In the genomic region with DNA sequence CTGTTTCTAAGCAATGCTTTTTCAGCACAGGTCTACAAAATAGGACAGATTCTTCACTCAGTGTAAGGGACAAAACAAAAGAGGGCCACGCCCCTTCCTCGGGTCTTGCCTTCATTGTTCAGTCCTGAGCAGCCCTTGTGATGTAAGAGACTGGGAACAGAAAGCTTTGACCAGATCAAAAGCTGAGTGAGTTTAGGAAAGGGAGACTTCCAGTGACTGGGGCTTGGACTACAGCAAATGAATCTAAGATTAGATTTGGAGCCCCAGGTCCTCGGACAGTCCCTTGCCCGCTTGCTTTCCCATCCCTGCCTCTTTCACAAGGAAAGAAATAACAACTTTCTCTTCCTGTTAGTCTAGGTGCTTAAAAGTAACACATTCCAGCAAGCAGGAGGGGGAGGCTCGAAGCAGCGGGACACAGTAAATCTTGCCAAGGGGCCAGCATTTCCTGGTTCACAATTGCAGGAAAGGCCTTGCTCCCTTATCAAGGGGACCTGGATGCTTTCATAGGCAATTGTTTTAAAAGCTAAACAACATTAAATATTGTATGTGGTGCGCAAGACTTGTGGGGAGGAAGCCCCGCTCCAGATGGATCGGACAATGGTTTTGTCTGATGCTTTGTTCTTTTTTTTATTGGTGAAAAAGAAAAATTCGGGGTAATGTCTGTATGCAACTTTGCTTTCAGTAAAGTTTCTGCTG, we compare ENCODE assay signal across 9 mouse cellular contexts.
DNase-seq lines count a peak whose midpoint lies in the region; ATAC-seq and TF ChIP-seq lines count a peak whose summit lies in the region.
"Had no signal": no experiment of that assay in that cellular context is flagged by ENCODE, and none has a peak within 500 bp of the region (broad histone marks: within the 10 kb centered on the region; RNA-seq: fewer than 3 reads in every experiment).

No protein-coding gene starts in this region.

- intact Hi-C loops in heart, postnatal 14 days (cut with DNase I): loop anchor here (1.0 to 5.0 kb wide), 3 partner anchors 218 to 334 kb away; partner anchors contain the start of gene Fat4

- no peaks in the 10 kb centered on the region for H3K36me3 ChIP-seq in embryonic facial prominence, embryonic 12.5 days
- H3K36me3 ChIP-seq in limb, embryonic 11.5 days (ENCODE audit: control insufficient read depth, insufficient read depth, low read length): no peaks in the 10 kb centered on the region
- H3K36me3 ChIP-seq in myocyte (ENCODE audit: control insufficient read depth, insufficient read depth): no peaks in the 10 kb centered on the region

- TF ChIP-seq POLR2A in myocyte (IDR thresholded peaks at IDR 0.05; ENCODE audit: insufficient read length, low read depth): no peak

- H3K4me2 ChIP-seq in embryonic facial prominence, embryonic 12.5 days (replicated peaks): no peak overlapping the region
- no peak overlapping the region for H3K4me2 ChIP-seq in limb, embryonic 11.5 days (ENCODE audit: low read depth, severe bottlenecking)
- H3K4me2 ChIP-seq in myocyte (ENCODE audit: low read depth): peak overlapping the region; percentile 2

- H3K79me2 ChIP-seq in myocyte (ENCODE audit: control insufficient read depth, insufficient read depth): no peaks in the 10 kb centered on the region

- DNase-seq in adipocyte (ENCODE audit: low spot score): peak; percentile 7
- DNase-seq in heart, postnatal 14 days: peak; percentile 46 to 55
- peak; percentile 40 for DNase-seq in limb, embryonic 11.5 days (ENCODE audit: low spot score)
- DNase-seq in urinary bladder, postnatal 10 days (ENCODE audit: low spot score): no peak
- no peak for DNase-seq in right cerebral cortex, postnatal 4 days
- no peak for DNase-seq in urinary bladder, postnatal 4 days (ENCODE audit: low spot score in 2 of 2)

- no peak overlapping the region for H3K4me3 ChIP-seq in embryonic facial prominence, embryonic 12.5 days
- H3K4me3 ChIP-seq in limb, embryonic 11.5 days (ENCODE audit: low read depth, low read length): no peak overlapping the region
- H3K4me3 ChIP-seq in myocyte: no peak overlapping the region

- 38% methylated on average over 10 of the region's 10 CpGs for WGBS in embryonic facial prominence, embryonic 12.5 days
- 47% methylated on average over 10 of the region's 10 CpGs for WGBS in limb, embryonic 11.5 days

- H3K9me3 ChIP-seq in embryonic facial prominence, embryonic 12.5 days: no peaks in the 10 kb centered on the region
- no peaks in the 10 kb centered on the region for H3K9me3 ChIP-seq in limb, embryonic 11.5 days (ENCODE audit: control insufficient read depth, low read length)

- H3K27me3 ChIP-seq in embryonic facial prominence, embryonic 12.5 days: no peaks in the 10 kb centered on the region
- H3K27me3 ChIP-seq in limb, embryonic 11.5 days (ENCODE audit: control insufficient read depth, insufficient read depth, low read length): no peaks in the 10 kb centered on the region
- H3K27me3 ChIP-seq in myocyte (ENCODE audit: control insufficient read depth, insufficient read depth, insufficient read length): no peaks in the 10 kb centered on the region

- H3K4me1 ChIP-seq in embryonic facial prominence, embryonic 12.5 days: no peaks in the 10 kb centered on the region
- 0 out of 2 replicates have a peak, but pooled peaks cover 4% of the 10 kb centered on the region for H3K4me1 ChIP-seq in limb, embryonic 11.5 days (ENCODE audit: control insufficient read depth, insufficient read depth, low read length)

- no peak overlapping the region for H3K9ac ChIP-seq in embryonic facial prominence, embryonic 12.5 days
- no peak overlapping the region for H3K9ac ChIP-seq in limb, embryonic 11.5 days (ENCODE audit: low read length)

- H3ac ChIP-seq in myocyte (ENCODE audit: control insufficient read depth, insufficient read length): no peak overlapping the region

- H3K27ac ChIP-seq in embryonic facial prominence, embryonic 12.5 days: no peak overlapping the region
- 0 out of 2 replicates have a peak overlapping the region, but pooled peaks have one; percentile 0 for H3K27ac ChIP-seq in limb, embryonic 11.5 days (replicated peaks; ENCODE audit: low read depth, low read length)
- H3K27ac ChIP-seq: macrophage had no signal

- 0 out of 2 replicates have a peak, but pooled peaks have one; percentile 15 for ATAC-seq in embryonic facial prominence, embryonic 12.5 days (ENCODE audit: insufficient number of reproducible peaks, insufficient read depth, low FRiP score, low TSS enrichment)
- no peak for ATAC-seq in limb, embryonic 11.5 days (ENCODE audit: insufficient number of reproducible peaks, low FRiP score, low TSS enrichment, low read depth)

TF ChIP-seq in myocyte, 11 proteins besides CTCF, POLR2A, EP300 and RAD21:
- TF ChIP-seq USF1 (IDR thresholded peaks at IDR 0.05; ENCODE audit: low read depth): no peak
- TF ChIP-seq MYOD1 (IDR thresholded peaks at IDR 0.05; ENCODE audit: control insufficient read depth in 1 of 3, insufficient read length in 2 of 3, low read depth in 2 of 3): no peak
- TF ChIP-seq CEBPB (IDR thresholded peaks at IDR 0.05; ENCODE audit: insufficient read depth, poor library complexity, severe bottlenecking): no peak
- no peak for TF ChIP-seq MYOG (IDR thresholded peaks at IDR 0.05; ENCODE audit: control insufficient read depth in 1 of 3, insufficient read depth in 1 of 3, insufficient read length in 2 of 3, low read depth in 2 of 3)
- TF ChIP-seq POLR2AphosphoS2 (IDR thresholded peaks at IDR 0.05; ENCODE audit: insufficient read length, low read depth): no peak
- TF ChIP-seq MAX (IDR thresholded peaks at IDR 0.05; ENCODE audit: low read depth): no peak
- no peak for TF ChIP-seq TCF3 (IDR thresholded peaks at IDR 0.05; ENCODE audit: insufficient read length, low read depth)
- TF ChIP-seq TCF12 (IDR thresholded peaks at IDR 0.05; ENCODE audit: insufficient read depth, poor library complexity, severe bottlenecking): no peak
- TF ChIP-seq REST (IDR thresholded peaks at IDR 0.05; ENCODE audit: insufficient read depth, insufficient read length): no peak
- no peak for TF ChIP-seq SRF (IDR thresholded peaks at IDR 0.05; ENCODE audit: control insufficient read depth, insufficient read length, low read depth)
- no peak for TF ChIP-seq E2F4 (IDR thresholded peaks at IDR 0.05; ENCODE audit: insufficient read depth)

Comparison
In these comparisons a context has a peak if more than half of its experiments do, and no peak if none do; other contexts are left out.
1. DNase-seq: peak in adipocyte (single experiment), heart, postnatal 14 days (2 of 2) and limb, embryonic 11.5 days (single experiment); none in urinary bladder, postnatal 10 days (single experiment), right cerebral cortex, postnatal 4 days (single experiment) and urinary bladder, postnatal 4 days (0 of 2).